Mouse (Mus musculus): ENCODE results near the gene Map2k1.

GRCm38 (mm10) chr9:64242381-64242831 is 11.0 kb downstream of the Map2k1 start:
- TF ChIP-seq POLR2A (IDR thresholded peaks at IDR 0.05; ENCODE audit: borderline replicate concordance, insufficient read depth, low read length), result no peak
- TF ChIP-seq CTCF (IDR thresholded peaks at IDR 0.05; ENCODE audit: borderline replicate concordance, insufficient read depth, low read depth, low read length), result no peak
